Mouse (Mus musculus) lung, embryonic 14.5 days (tissue): ENCODE measurements at regions not wholly inside any gene's neighbourhood (a gene's known extent, or its start where the extent isn't known, plus 50 kb on each side); places are given as distances from the start of the nearest gene placed in this dataset.

Experiments
- ATAC-seq: fragments of 200-750 bp; cut with Nextera tagmentation; 2 replicates; pipeline ENCODE4 v1.8.0; 2017; ENCODE audit warnings: mild to moderate bottlenecking, moderate TSS enrichment, moderate library complexity; ENCODE audit not compliant: insufficient read depth
- DNase-seq: peaks from one replicate; pipeline ENCODE4 v3.0.0-alpha.2; 2015
- H3K27ac ChIP-seq: fragments of 300-500 bp; sonication (generic); 2 replicates; pipeline ENCODE4 v1.5.1; 2014; ENCODE audit warnings: low read depth, mild to moderate bottlenecking, moderate library complexity
- H3K27me3 ChIP-seq: fragments of 300-500 bp; sonication (generic); 2 replicates; pipeline ENCODE4 v1.6.1; 2014; ENCODE audit warnings: low read length, control low read depth; ENCODE audit not compliant: insufficient read depth
- H3K36me3 ChIP-seq: fragments of 300-500 bp; sonication (generic); 2 replicates; pipeline ENCODE4 v1.6.1; 2014; ENCODE audit warnings: control low read depth; ENCODE audit not compliant: insufficient read depth
- H3K4me1 ChIP-seq: fragments of 300-500 bp; sonication (generic); 2 replicates; pipeline ENCODE4 v1.6.1; 2014; ENCODE audit warnings: antibody characterized with exemption, control low read depth; ENCODE audit not compliant: insufficient read depth
- H3K4me2 ChIP-seq: fragments of 300-500 bp; sonication (generic); 2 replicates; pipeline ENCODE4 v1.6.1; 2014; ENCODE audit warnings: mild to moderate bottlenecking
- H3K4me3 ChIP-seq: fragments of 300-500 bp; sonication (generic); 2 replicates; pipeline ENCODE4 v1.5.1; 2014; ENCODE audit warnings: low read depth, low read length
- H3K9ac ChIP-seq: fragments of 300-500 bp; sonication (generic); 2 replicates; pipeline ENCODE4 v1.6.1; 2014
- H3K9me3 ChIP-seq: fragments of 300-500 bp; sonication (generic); 2 replicates; pipeline ENCODE4 v1.6.1; 2016; ENCODE audit warnings: low read depth, low read length, control low read depth
- CTCF ChIP-seq: IDR thresholded peaks from 2 replicates; pipeline ENCODE4 v1.5.1; 2016; ENCODE audit warnings: antibody characterized with exemption, low read depth
- WGBS: fragments of 180-500 bp; shearing (Covaris S2); extraction: QIAGEN DNeasy Blood & Tissue Kit; methylation state at CpG from one replicate; pipeline ENCODE4 v1.1.7; 2014; 5-methylcytosine and 5-hydroxymethylcytosine counted together

DNA sequence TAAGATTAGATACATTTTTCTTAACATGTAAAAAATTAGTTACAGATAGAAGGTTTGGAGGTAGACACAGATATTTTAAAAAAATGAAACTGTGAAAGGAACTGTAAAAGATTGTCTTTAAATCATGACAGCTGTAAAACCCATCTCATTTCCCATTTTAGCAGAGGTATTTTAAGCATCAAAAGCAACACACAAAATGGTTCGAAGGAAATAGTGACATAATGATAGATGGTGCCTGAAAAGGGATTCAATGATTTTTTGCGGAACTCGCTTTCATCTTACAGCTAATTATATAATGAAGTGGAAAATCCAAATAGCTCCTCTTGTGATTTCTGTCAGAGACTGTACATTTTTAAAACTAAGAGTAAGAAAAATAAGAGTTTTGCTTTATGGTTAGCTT is 1074.5 kb upstream of the Slc10a2 start:
- Histone ChIP-seq H3K4me3 (no peak overlapping the region), H3K27me3 (no peaks in the 10 kb centered on the region), H3K4me1 (no peaks in the 10 kb centered on the region), H3K9me3 (no peaks in the 10 kb centered on the region), H3K27ac (no peak overlapping the region), H3K4me2 (no peak overlapping the region), H3K9ac (no peak overlapping the region), H3K36me3 (no peaks in the 10 kb centered on the region)
- WGBS: 48% methylated on average over 3 of the region's 3 CpGs
- no peak for DNase-seq
- no peak for TF ChIP-seq CTCF
- no peak for ATAC-seq

DNA sequence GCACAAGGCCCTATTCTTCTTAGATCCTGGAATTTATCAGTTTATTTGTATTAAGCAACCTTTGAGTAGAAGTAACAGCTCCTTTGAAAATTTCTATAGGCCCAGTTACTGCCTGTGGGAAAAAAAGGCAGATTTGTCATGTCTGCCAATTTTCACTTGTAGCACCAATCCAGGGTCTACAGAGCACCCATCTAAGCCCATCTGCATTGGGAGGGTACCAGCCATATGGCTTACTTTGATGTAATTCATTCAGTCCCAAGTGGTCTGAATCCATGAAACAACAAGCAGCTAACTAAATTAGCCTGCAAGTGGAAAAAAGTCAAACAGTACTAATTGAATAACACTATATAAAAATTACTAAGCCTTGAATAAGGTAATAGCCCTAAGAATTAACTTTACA is 1061.3 kb upstream of the Slc10a2 start:
- no peaks in the 10 kb centered on the region for H3K36me3 ChIP-seq
- no peak overlapping the region for H3K4me2 ChIP-seq
- no peak overlapping the region for H3K27ac ChIP-seq
- ATAC-seq (no peak), DNase-seq (no peak)
- TF ChIP-seq CTCF: no peak
- H3K27me3 ChIP-seq: no peaks in the 10 kb centered on the region
- no peaks in the 10 kb centered on the region for H3K4me1 ChIP-seq
- H3K9me3 ChIP-seq: no peaks in the 10 kb centered on the region
- no peak overlapping the region for H3K4me3 ChIP-seq
- H3K9ac ChIP-seq: no peak overlapping the region

DNA sequence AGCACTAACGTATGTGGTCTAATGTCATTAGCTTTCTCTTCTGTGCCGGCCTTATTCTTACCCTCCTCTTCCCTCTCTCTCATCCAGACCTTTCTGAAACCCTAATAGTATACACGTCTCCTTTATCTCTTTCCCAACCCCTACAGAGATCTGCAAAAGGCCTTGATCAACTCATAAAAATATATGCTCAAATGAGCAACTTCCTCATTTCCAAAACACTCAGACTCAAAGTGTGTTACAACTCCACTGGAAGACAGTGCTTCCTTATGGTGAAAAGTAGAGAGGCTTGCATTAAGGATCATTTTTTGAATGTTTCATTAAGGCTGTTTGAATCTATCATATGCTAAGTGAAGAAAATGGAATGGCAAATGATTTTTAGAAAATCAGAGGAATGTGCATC is 1060.1 kb upstream of the Slc10a2 start:
- Histone ChIP-seq H3K4me3 (no peak overlapping the region), H3K4me2 (no peak overlapping the region), H3K27ac (no peak overlapping the region), H3K9ac (no peak overlapping the region), H3K36me3 (no peaks in the 10 kb centered on the region), H3K4me1 (no peaks in the 10 kb centered on the region), H3K27me3 (no peaks in the 10 kb centered on the region), H3K9me3 (no peaks in the 10 kb centered on the region)
- WGBS: 65% methylated on average over 3 of the region's 3 CpGs
- ATAC-seq (no peak), DNase-seq (no peak)
- no peak for TF ChIP-seq CTCF

DNA sequence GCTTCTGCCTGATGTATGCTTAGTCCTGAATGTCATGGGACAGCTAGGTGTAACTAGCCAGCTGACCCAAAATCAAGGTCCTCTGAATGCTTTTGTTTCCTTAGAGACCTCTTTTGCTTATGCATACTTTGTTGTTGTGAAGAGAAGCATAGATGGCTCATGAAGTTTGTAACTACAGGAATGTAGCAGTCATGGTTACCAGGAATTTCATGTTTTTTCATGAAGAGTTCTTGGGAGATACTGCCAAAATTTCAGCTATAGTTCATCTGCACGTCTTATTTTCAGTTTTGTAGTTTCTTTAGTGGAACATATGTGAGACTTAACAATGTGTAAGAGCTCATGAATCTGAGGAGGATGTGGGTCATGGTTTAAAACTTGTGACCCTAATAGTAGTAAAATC is 1059.6 kb upstream of the Slc10a2 start:
- ATAC-seq (no peak), DNase-seq (no peak)
- H3K27ac ChIP-seq: no peak overlapping the region
- WGBS: 52% methylated on average over 1 of the region's 1 CpGs
- H3K9ac ChIP-seq: no peak overlapping the region
- TF ChIP-seq CTCF: no peak
- H3K9me3 ChIP-seq: no peaks in the 10 kb centered on the region
- no peaks in the 10 kb centered on the region for H3K36me3 ChIP-seq
- no peak overlapping the region for H3K4me2 ChIP-seq
- H3K4me3 ChIP-seq: no peak overlapping the region
- H3K4me1 ChIP-seq: no peaks in the 10 kb centered on the region
- no peaks in the 10 kb centered on the region for H3K27me3 ChIP-seq

DNA sequence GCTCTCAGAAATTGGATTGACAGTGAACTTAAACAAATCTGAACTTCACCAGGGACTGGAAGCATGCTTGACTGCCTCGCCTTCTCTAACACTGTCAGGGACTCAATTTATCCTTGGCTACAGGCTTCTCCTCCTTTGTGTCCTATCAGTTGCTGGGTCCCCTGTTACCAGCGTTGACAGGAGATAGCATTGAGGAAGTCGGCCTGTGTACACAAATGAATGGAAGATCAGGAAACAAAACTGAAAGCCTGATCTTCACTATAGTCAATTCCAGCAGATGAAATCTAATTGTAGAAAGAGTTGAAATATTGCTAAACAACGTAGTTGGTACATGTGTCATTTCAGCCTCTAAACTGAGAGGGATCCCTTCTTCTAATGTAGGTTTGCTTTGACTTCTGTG is 1039.4 kb upstream of the Slc10a2 start:
- Histone ChIP-seq H3K4me1 (no peaks in the 10 kb centered on the region), H3K36me3 (no peaks in the 10 kb centered on the region), H3K27me3 (no peaks in the 10 kb centered on the region), H3K27ac (no peak overlapping the region), H3K4me3 (no peak overlapping the region), H3K4me2 (no peak overlapping the region), H3K9me3 (no peaks in the 10 kb centered on the region), H3K9ac (no peak overlapping the region)
- no peak for TF ChIP-seq CTCF
- no peak for ATAC-seq
- WGBS: 46% methylated on average over 4 of the region's 4 CpGs
- DNase-seq: no peak

DNA sequence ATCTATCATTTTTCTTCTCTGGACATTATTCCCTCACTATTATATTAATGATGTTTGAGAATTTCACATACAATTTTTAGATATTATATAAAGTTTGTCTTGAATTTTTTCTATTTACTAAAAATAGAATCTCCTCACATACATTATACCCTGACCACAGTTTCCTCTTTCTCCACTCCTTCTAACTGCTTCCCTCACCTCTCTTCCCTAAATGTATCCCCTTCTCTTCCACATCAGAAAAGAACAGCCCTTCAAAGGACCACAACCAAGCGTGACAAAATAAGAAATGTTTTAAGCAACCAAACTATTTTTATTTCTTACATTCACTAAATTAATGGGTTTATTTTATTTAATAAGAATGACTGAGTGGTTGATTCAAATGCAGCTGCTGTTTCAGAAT is 1034.9 kb upstream of the Slc10a2 start:
- Histone ChIP-seq H3K36me3 (no peaks in the 10 kb centered on the region), H3K27ac (no peak overlapping the region), H3K9me3 (no peaks in the 10 kb centered on the region), H3K4me1 (no peaks in the 10 kb centered on the region), H3K9ac (no peak overlapping the region), H3K4me3 (no peak overlapping the region), H3K4me2 (no peak overlapping the region), H3K27me3 (no peaks in the 10 kb centered on the region)
- no peak for TF ChIP-seq CTCF
- ATAC-seq: no peak
- 84% methylated on average over 1 of the region's 1 CpGs for WGBS
- DNase-seq: no peak

DNA sequence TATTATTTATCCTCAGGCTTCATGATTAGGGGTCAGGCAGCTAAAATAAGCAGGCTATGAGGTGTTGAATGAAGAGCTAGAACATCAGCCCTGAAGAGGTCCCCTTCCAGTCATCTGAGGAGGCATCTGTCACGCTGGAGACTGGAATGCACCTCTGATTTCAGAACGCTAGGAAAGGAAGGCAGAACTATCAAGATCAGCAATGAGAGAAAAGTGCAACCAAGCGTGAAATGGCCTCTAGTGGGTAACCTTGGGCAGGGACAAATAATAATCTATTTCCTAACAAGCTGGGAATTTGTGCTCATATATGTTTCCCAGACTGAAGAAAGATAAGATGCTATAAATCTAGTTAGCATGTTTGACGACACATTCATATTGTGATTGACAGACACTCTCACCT is 1034.0 kb upstream of the Slc10a2 start:
- Histone ChIP-seq H3K27me3 (no peaks in the 10 kb centered on the region), H3K27ac (no peak overlapping the region), H3K4me2 (no peak overlapping the region), H3K4me1 (no peaks in the 10 kb centered on the region), H3K9ac (no peak overlapping the region), H3K9me3 (no peaks in the 10 kb centered on the region), H3K36me3 (no peaks in the 10 kb centered on the region), H3K4me3 (no peak overlapping the region)
- ATAC-seq: no peak
- 23% methylated on average over 4 of the region's 4 CpGs for WGBS
- TF ChIP-seq CTCF: no peak
- no peak for DNase-seq

DNA sequence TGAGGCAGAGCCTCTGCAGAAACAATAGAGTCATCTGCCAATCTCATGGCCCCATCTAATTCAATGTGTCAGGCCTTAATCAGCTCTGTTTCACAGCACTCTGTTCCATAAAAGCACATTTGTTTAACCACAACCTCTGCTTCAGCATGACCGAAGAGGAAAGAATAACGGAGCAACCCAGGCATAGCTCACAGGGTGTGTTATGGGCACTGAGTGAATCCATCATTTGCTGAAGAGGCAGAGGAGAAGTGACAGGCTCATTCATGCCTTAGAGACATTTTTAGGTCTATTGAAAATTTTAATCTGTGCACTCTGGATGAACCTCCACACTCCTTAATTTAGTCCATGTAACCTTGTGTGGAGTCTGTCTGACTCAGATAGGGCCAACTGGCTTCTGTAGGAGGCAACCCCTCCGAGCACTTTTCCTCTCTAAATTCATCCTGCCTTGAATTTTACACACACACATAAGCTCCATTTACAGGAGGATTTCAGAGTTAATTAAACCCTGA is 1027.1 kb upstream of the Slc10a2 start:
- Histone ChIP-seq H3K4me3 (no peak overlapping the region), H3K9me3 (no peaks in the 10 kb centered on the region), H3K9ac (no peak overlapping the region), H3K36me3 (no peaks in the 10 kb centered on the region), H3K4me2 (no peak overlapping the region), H3K27me3 (no peaks in the 10 kb centered on the region), H3K4me1 (no peaks in the 10 kb centered on the region), H3K27ac (no peak overlapping the region)
- WGBS: 53% methylated on average over 3 of the region's 3 CpGs
- no peak for DNase-seq
- no peak for TF ChIP-seq CTCF
- no peak for ATAC-seq
